Mouse (Mus musculus) cerebellum, postnatal 36 days (tissue): ENCODE results near the gene Cckbr.
A peak's percentile ranks its signal among the peaks of the same experiment; 100 is the strongest.
"Not testable (repeated sequence)": the region's sequence is repeated elsewhere in the genome, so short reads cannot be mapped to it uniquely, and the experiment has no call there.

Experiments used
- DNase-seq, 2 experiments: peaks; one replicate each; pipeline ENCODE4 v3.0.0; 2021 to 2022; ENCODE audit warnings: mixed read lengths in 2 of 2

The Cckbr gene

DNA sequence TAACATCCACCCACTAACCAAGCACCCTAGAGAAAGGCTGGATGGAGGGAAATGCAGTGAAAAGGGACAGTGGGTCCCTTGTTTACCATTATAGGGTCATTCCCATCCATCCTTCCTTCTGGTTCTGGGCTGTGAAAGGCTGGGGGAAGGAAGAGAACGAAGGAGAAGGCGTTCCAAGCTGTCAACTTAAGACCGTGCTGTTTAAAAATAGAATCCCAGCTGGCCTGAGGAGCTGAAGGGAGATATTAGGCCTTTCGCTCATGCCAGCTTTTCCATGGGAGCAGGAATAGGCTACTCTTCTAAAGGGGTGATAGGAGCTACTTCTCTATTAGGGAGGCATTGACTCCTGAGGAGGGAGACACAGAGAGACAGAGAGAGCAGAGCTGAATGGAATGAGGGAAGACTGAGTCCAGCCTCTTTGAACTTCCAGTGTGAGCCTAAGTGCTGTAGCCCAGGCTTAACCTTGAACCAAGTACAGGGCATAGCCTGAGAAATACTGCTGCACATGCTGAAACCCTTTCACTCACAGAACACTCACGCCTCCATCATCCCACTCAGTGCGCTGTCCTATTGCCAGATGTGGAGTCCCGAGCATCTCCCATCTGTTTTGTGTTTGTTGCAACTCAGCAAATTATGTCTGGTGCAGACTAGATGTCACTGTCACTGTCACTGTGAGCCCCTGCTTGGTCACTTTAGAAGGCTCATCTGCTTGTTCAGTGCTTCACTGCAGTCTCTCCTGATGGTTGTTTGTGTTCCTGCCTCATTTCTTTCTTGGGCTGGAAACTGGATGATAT lies 12.6 kb downstream of the Cckbr start:
- DNase-seq = no peak

DNA sequence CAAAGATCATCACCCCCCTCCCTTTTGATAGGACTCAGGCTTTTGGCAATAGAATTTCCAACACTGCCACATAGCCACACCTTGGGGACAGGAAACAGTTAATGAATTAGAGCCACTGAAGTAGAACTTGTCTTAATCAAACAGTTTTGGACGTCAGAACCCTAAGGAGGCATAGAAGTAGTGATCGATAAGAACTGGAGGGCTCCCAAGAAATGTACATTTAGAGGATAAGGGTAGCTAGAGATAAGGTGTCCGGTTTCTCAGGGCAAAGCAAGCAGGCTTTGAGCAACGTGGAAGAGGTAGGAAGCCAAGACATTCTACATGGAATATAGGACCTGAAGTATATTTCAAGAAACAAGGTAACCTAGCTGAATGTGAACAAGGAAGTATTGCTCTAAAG lies 15.9 kb downstream of the Cckbr start:
- no peak for DNase-seq

DNA sequence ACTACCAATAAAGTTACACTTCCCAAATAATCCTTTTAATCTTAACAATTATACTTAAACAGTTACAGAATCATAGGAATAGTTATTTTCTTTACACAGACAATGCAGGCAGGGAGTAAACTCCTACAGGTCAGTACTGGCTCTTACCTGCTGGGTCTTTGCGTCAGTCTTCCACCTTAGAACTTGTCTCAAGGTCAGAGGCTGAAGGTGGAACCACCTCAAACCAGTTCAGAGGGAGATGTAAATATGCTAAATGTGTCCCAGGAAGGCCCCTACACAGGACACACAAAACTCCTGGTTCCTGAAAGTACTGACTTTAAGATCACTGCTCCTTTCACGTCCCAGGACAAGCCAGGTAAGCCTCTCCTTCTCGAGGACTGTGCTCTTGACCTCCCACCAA lies 19.5 kb downstream of the Cckbr start:
- DNase-seq = no peak

DNA sequence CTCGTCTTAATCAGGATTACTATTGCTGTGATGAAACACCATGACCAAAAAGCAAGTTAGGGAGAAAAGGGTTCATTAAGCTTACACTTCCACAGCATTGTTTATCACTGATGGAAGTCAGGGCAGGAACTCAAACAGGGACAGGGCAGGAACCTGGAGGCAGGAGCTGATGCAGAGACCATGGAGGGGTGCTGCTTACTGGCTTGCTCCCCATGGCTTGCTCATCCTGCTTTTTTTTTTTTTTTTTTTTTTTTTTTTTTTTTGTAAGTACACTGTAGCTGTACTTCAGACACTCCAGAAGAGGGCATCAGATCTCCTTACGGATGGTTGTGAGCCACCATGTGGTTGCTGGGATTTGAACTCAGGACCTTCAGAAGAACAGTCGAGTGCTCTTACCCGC lies 27.8 kb downstream of the Cckbr start:
- DNase-seq = not testable (repeated sequence)

DNA sequence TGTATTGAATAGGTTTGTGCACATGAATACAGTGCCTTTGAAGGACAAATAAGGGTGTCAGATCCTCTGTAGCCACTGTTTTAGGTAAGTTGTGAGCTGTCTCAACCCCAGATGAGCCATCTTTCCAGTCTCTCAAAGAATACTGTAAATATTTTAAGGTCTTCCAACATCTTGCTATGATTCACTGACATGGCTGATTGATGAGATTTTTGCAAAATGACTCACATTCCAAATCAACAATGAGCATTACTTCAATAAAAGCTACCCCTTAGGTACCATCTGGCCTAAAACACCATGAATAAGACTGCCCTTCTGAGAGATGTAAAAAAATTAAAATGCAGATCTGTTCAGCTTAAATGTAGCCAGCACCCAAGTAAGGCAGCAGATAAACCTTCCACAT lies 33.0 kb downstream of the Cckbr start:
- DNase-seq = no peak

DNA sequence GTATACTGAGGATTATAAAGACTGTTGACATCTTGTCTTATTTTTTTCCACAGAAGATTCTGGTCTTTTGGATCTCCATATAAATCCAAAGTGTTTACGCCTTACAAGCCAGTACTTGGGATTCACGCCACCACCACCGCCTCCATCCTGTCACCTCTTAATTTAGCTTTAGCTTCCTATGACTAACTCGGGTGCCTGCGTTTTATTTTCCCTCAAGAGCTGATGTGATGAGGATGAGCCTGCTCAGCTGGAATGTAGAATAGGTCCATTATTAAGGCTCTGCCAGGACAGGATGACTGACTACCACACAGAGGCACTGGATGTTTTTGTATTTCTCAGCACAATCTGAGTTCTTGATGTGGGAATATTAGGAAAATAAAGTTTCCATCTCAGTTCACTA lies 40.0 kb downstream of the Cckbr start:
- DNase-seq = not testable (repeated sequence)

GRCm38 (mm10) chr7:105472607-105473006 lies 47.1 kb downstream of the Cckbr start:
- no peak for DNase-seq

DNA sequence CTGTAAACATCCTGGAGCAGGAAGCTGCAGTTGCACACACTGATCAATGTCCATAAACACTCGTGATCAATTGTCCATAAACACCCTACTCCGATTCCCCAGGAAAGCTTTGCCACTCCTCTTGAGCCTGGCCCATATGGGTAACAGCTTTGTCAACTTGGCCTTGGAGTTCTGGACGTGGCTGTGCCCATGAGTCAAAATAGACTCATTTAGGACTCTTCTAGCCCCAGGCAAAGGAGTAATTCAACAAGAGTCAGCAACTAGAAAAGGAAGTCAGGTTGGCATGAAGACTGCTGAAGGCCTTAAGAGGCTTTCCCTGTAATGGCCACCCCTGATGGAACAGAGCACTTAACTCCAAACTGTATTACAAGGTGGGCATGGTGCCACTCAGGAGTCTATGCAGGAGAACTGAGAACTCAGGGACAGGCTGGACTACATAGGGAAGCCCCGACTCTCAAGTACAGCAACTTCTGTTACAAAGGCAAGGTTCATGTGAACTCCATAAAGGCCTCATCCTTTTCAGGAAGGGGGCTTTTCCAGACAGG lies 49.3 kb downstream of the Cckbr start:
- DNase-seq = no peak

DNA sequence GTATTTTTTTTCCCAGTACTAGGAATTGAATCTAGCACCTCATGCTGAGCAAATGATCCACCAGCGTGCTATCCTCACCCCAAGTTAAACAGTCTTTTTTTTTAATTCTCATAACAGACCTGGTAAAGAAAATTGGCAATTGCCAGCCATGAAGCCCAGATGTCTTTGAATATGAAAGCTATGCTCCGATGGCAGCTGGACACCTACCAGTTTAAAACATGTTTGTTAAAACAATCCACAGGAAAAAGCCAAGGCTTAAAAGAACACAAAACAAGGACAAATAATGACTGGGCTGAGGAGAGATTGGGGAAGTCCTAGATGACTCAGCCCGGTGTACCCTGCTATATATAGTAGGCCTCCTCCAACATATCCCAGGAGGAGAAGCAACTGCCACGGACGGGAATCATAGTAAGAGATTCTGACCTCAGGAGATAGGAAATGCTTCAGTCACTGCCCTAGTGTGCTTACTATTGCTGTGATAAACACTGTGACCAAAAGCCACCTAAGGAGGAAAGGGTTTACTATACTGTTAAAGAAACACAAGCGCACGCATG lies 49.9 kb downstream of the Cckbr start:
- DNase-seq = no peak

DNA sequence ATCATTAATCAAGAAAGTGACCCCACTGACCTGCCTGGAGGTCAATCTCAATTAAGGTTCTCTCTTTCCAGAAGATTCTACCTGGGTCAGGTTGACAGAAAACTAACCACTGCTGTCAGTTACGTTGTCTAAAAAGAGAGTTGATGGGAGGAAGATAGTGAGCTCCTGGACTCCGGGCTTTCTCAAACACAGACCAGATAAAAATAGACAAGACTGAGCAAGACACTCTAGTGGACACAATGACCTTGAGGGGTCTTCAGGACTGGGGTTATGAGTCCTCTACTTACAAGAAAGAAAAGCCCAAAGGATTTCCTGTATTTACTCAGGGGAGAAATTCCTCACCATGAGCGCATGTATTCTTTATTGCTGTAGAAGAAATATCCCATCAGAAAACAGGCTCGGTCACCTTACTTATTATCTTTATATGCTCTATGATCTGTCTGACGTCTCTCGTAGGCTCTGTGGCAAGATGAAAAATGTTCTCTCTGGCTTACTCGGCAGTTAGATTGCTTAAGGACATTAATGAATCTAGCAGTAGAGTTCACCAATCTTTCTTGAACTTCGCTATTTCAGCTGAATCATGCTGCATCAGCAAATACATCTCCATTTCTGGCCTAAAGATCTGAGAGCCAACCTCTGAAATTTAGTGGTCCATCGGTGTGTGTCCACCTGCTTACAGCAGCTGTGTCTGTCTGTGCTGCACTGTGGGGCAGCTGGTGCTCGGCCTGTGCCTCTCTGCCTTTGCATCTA lies 51.3 kb downstream of the Cckbr start:
- no peak for DNase-seq

DNA sequence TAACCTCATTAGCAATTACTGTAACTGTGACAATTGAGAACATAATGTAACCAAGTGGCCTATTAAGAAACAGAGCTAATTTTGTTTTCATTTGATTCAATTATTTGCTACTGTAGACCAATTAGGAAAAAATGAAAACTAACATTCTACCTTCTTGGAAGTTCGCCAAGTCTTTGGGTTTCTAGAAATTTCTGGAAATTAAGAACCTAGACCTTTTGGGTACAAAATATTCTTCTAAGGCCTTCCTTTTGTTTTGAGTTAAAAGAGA lies 51.8 kb downstream of the Cckbr start:
- no peak for DNase-seq

- DNase-seq = peak; percentile 25 to 41
These were observed 52.3 kb downstream of the Cckbr start for GRCm38 (mm10) chr7:105477841-105478240.

DNA sequence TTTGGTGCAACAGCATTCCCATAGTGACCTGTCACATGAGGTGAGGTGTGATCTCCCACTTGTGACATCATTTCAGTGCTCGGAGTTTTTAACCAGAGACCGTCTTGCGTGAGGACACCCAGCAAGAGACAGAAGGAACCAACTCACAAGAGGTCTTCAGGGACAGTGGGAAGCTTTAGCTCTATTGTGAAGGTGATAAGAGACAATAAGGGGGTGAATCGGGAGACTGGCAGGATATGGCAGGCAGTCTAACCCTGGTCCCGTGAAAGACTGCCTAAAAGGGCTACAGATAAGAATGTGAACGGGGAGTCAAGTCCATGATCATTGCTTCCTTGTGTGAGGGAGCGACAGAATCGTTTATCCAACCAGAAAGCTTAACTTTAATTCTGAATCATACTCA lies 52.8 kb downstream of the Cckbr start:
- no peak for DNase-seq

GRCm38 (mm10) chr7:105479232-105479631 lies 53.7 kb downstream of the Cckbr start:
- no peak for DNase-seq

- no peak for DNase-seq
These were observed 54.5 kb downstream of the Cckbr start for GRCm38 (mm10) chr7:105480081-105480480.

- DNase-seq = peak; percentile 15 to 19
These were observed 55.3 kb downstream of the Cckbr start for GRCm38 (mm10) chr7:105480561-105481504.

- peak; percentile 52 to 54 for DNase-seq
These were observed 56.2 kb downstream of the Cckbr start, which contains the start of gene Cavin3 for GRCm38 (mm10) chr7:105481505-105482411. Gene Cavin3 (minus strand): TSS chr7:105482300.

DNA sequence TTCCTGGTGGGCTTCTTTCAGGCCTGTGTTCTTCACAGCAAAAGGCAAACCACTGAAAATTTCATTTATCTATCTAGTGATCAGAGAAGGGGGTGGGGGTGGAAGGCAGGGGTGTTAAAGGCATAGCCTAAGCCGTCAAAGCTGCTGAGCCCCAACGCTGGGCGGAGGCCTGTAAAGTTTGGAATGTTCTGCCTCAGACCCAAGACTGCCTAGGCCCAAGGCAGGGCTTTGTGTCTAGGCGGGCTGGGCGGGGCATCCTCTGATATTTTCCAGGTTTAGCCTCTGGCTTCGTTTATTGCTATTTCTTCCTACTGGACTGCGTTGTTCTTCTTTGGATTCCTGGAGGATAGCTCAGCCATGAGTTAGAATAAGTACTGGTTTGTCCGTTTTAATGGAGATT lies 56.9 kb downstream of the Cckbr start:
- no peak for DNase-seq

DNA sequence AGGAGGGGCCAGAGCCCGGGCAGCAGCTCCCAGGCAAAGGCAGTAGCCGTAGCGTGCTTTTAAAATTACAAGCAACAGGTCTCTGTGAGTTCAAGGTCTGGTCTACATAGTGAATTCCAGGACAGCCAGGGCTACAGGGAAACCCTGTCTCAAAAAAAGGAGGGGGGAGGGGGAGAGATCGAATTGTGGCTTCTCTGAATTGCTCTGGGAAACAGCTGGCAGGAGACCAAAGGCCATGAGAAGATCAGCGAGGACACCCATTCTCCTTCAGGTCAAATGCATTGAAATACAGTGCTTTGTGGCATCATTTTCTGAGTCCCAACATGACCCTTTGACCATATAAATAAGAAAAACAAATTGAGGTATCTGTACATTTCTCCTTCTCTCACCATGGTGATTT lies 59.5 kb downstream of the Cckbr start:
- no peak for DNase-seq

GRCm38 (mm10) chr7:105487104-105487876 lies 61.8 kb downstream of the Cckbr start:
- no peak for DNase-seq

- DNase-seq = no peak
These were observed 72.3 kb downstream of the Cckbr start for GRCm38 (mm10) chr7:105497881-105498280.
